Mouse (Mus musculus) CD8-positive naive resting alpha-beta T cell, adult 57 days (primary cell): ENCODE measurements around the gene Hemk1. TPM values are rescaled to one million over a fixed set of nuclear protein-coding genes. Genes with fewer than 3 reads are reported as not detected.

ENCODE experiments used
- total RNA-seq: library from RNA; stranded (reverse); gene quantifications from one replicate; pipeline ENCODE4 v1.2.4, GENCODE M21; 2023

The Hemk1 gene
- 10.6 TPM for total RNA-seq

DNA sequence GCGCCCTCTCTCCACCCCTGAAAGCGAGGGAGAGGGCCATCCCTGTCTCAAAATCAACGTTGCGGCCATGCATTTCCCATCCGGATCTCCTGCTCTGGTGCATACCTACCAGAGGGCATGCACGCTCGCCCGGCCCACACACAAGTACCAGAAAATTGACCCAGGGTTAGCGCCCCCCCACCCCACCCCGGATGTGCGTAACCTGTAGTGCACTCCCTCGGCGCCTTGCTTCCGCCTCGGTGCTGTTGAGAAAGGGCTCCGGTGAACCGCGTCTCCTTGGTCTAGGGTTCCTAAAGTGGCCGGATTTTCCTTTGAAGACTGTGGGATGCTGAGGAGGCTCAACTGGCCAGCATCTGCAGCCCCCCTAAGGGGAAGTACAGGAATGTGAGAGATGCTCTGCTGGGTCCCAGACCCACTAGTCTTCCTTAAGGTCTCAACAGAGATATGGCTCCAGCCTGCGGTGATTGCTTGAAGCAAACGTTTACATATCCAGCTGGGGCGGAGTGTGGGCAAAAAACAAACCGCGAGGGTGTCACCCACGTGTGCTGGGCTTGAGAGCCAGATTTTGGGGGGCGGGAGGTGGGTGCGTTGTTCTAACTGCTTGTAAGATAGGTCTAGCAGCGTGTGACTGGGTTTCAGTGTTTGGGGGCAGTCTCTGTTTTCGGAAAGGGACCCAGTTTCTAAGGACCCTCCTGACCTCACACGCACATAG, at the start of gene Hemk1:
Gene Hemk1 (minus strand): TSS at position 179 of the 712 bp plus-strand sequence.

DNA sequence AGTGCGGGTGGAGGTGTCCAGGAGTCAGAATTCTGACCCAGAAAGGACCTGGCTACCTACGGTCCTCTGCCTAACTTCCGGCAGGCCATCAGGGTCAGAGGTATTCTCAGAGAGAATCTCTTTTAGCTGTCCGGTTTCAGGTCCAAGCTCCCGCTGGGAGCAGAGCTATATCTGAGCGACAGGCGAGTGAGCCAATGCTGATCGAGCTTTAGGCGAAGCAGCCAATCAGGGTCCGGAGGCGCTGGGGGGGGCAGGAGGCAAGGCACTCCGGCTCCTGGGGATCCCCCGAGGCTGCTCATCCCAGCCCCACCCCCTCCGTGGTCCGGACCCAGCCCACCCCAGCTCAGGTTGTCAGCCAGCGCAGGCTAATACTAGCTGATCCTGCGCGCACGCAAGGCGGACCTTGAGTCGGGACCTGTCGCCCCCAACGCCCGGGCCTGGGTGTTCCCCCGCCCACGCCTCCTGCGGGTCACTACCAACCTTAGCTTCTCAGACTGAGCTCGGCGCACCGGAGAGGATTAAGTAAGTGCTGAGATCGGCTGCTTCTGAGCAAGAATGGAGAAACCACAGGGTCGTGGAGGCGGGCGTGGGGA, 2.2 kb upstream of the Hemk1 start, which contains the start of gene 6430571L13Rik:
Gene 6430571L13Rik (plus strand): TSS at position 336 of the 593 bp plus-strand sequence.

DNA sequence AAGGTAGTCTGAATTCAATTTTAAA, 42.3 kb downstream of the Hemk1 start, which contains the start of gene Cish:
Gene Cish (plus strand): TSS at position 11 of the 25 bp plus-strand sequence.

DNA sequence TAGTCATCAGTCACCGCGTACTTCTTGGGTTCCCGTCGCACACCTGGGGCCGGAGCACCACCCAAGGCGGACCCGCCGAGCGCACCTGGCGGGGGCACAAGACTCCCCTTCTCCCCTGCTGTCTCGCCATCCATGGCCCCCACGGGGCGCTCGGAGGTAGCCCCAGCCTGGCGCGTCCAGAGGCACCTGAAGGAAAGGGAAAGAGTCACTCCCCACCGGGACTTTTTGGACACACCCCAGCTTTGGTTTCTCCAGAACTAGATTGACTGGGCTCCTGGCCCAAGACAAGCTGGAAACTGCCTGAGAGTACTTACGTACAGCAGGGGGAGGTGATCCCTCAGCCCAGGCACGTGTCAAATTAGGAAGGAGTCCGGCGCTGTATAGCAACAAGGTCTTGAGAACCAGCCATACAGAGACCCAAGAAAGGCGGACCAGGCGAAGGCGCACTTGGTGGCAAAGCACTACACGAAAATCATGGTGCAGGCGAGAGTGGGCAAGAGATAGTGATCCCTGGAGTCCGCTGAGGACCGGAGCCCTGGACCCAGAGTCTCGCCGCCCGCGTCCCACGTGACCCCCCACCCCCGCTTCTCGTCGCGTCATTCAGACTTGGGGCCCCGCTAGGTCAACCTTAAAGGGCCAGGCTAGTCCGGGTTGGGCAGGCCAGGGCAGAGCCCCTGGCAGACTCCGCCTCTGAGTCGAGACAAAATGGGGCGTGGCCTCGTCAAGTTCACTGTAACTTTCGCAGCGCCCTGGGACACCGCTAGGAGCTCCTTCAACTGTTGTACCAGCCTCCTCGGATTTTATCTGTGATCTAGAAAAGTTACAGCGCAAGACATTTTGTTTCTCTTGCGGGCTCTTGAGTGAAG, 48.7 kb downstream of the Hemk1 start, which contains the start of gene Mapkapk3:
Gene Mapkapk3 (minus strand): TSS at position 667 of the 866 bp plus-strand sequence.

Other genes starting within 250 kb of the Hemk1 start
- gene Dock3, start 106.4 kb downstream of the Hemk1 start, total RNA-seq: not detected
- gene Mapkapk3, start 48.5 kb downstream of the Hemk1 start, total RNA-seq: 35.9 TPM
- gene Cish, start 42.3 kb downstream of the Hemk1 start, total RNA-seq: 6.3 TPM
- gene 6430571L13Rik, start 2.3 kb upstream of the Hemk1 start, total RNA-seq: 0.18 TPM
- gene Cacna2d2, start 61.3 kb upstream of the Hemk1 start, total RNA-seq: 2.9 TPM
- 29.4 TPM for gene Tmem115, start 195.6 kb upstream of the Hemk1 start, total RNA-seq
- gene Cyb561d2, start 203.8 kb upstream of the Hemk1 start, total RNA-seq: 15.3 TPM
- 23.7 TPM for gene Nprl2, start 203.9 kb upstream of the Hemk1 start, total RNA-seq
- gene Zmynd10, start 208.9 kb upstream of the Hemk1 start, total RNA-seq: 1.8 TPM
- gene Rassf1, start 213.2 kb upstream of the Hemk1 start, total RNA-seq: 65.1 TPM
- 16.1 TPM for gene Tusc2, start 224.9 kb upstream of the Hemk1 start, total RNA-seq
- gene Hyal2, start 229.6 kb upstream of the Hemk1 start, total RNA-seq: 7.9 TPM
- gene Hyal1, start 238.6 kb upstream of the Hemk1 start, total RNA-seq: 1.5 TPM
- gene Naa80, start 240.5 kb upstream of the Hemk1 start, total RNA-seq: 11.5 TPM
- 1.8 TPM for gene Hyal3, start 242.5 kb upstream of the Hemk1 start, total RNA-seq
- gene Ifrd2, start 249.3 kb upstream of the Hemk1 start, total RNA-seq: 27.3 TPM